Mouse (Mus musculus) ES-E14 (cell line): ENCODE measurements around the gene Asgr1.
"Not testable (repeated sequence)": the region's sequence is repeated elsewhere in the genome, so short reads cannot be mapped to it uniquely, and the experiment has no call there.

ENCODE experiments used
- HCFC1 ChIP-seq: IDR thresholded peaks from 2 replicates; pipeline ENCODE4 v1.6.1; 2012; ENCODE audit warnings: low read length, inconsistent platforms, borderline replicate concordance; ENCODE audit not compliant: insufficient read depth
- MAFK ChIP-seq: IDR thresholded peaks from 2 replicates; pipeline ENCODE4 v1.6.1; 2014; ENCODE audit warnings: mild to moderate bottlenecking, low read depth, low read length, inconsistent platforms; ENCODE audit not compliant: insufficient read depth

DNA sequence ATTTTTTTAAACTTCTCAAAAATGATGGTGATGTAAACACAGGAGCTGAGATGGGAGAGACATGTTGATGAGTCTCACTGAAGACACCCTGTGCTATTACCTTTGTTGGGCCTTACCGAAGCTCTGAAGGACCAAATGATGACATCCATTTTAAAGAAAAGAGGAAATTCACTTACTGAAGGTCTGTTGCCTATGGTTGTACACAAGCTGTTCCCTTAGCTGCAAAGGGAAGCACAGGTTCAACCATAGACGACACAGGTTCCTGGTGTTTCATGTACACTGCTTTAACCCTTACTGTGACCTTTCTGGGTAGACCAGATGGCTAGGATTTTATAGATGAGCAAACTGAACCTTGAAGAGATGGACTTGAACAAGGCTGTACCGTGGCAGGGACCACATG lies 16.7 kb downstream of the Asgr1 start:
- not testable (repeated sequence) for TF ChIP-seq HCFC1, MAFK
